Mouse (Mus musculus): ENCODE measurements around the gene Ssbp2. TPM values are rescaled to one million over a fixed set of nuclear protein-coding genes. Genes with fewer than 3 reads are reported as not detected.

Gene Ssbp2
- polyA plus RNA-seq, 1 experiment: 7.9 TPM

- H3K36me3 ChIP-seq (ENCODE audit: control insufficient read depth, insufficient read depth, low read length): no peaks in the 10 kb centered on the region
- TF ChIP-seq CTCF (IDR thresholded peaks at IDR 0.05; ENCODE audit: control insufficient read depth, insufficient read depth, insufficient replicate concordance, low read depth, low read length): no peak
- TF ChIP-seq POLR2A (IDR thresholded peaks at IDR 0.05; ENCODE audit: control insufficient read depth, low read depth, low read length): no peak
- no peaks in the 10 kb centered on the region for H3K27me3 ChIP-seq (ENCODE audit: control insufficient read depth, insufficient read depth, low read length)
- H3K4me3 ChIP-seq (ENCODE audit: control insufficient read depth, low read depth, low read length): peak within 1 kb of the TSS; percentile 74
- no peak within 1 kb of the TSS for H3K27ac ChIP-seq (ENCODE audit: control insufficient read depth, insufficient read depth, low read depth, low read length)
- H3K4me1 ChIP-seq (ENCODE audit: control insufficient read depth, insufficient read depth, low read length): peaks cover 3% of the 10 kb centered on the region
Observed at GRCm38 (mm10) chr13:91741280-91742047, 281.4 kb downstream of the Ssbp2 start, which contains the start of gene Acot12. Acot12 (plus strand) TSS chr13:91741512.

GRCm38 (mm10) chr13:91743180-91743579 lies 283.1 kb downstream of the Ssbp2 start:
- Histone ChIP-seq H3K27me3 (ENCODE audit: control insufficient read depth, insufficient read depth, low read length) (no peaks in the 10 kb centered on the region), H3K4me1 (ENCODE audit: control insufficient read depth, insufficient read depth, low read length) (peaks cover 3% of the 10 kb centered on the region), H3K27ac (ENCODE audit: control insufficient read depth, insufficient read depth, low read depth, low read length) (no peak overlapping the region), H3K36me3 (ENCODE audit: control insufficient read depth, insufficient read depth, low read length) (no peaks in the 10 kb centered on the region), H3K4me3 (ENCODE audit: control insufficient read depth, low read depth, low read length) (no peak overlapping the region)
- TF ChIP-seq CTCF (IDR thresholded peaks at IDR 0.05; ENCODE audit: control insufficient read depth, insufficient read depth, insufficient replicate concordance, low read depth, low read length) (no peak), POLR2A (IDR thresholded peaks at IDR 0.05; ENCODE audit: control insufficient read depth, low read depth, low read length) (no peak)

GRCm38 (mm10) chr13:91746470-91746869 lies 286.4 kb downstream of the Ssbp2 start:
- no peak overlapping the region for H3K4me3 ChIP-seq (ENCODE audit: control insufficient read depth, low read depth, low read length)
- H3K4me1 ChIP-seq (ENCODE audit: control insufficient read depth, insufficient read depth, low read length): peaks cover under 1% of the 10 kb centered on the region
- H3K27ac ChIP-seq (ENCODE audit: control insufficient read depth, insufficient read depth, low read depth, low read length): no peak overlapping the region
- no peaks in the 10 kb centered on the region for H3K27me3 ChIP-seq (ENCODE audit: control insufficient read depth, insufficient read depth, low read length)
- no peaks in the 10 kb centered on the region for H3K36me3 ChIP-seq (ENCODE audit: control insufficient read depth, insufficient read depth, low read length)
- no peak for TF ChIP-seq CTCF (IDR thresholded peaks at IDR 0.05; ENCODE audit: control insufficient read depth, insufficient read depth, insufficient replicate concordance, low read depth, low read length)
- TF ChIP-seq POLR2A (IDR thresholded peaks at IDR 0.05; ENCODE audit: control insufficient read depth, low read depth, low read length): no peak

- no peaks in the 10 kb centered on the region for H3K36me3 ChIP-seq (ENCODE audit: control insufficient read depth, insufficient read depth, low read length)
- H3K27ac ChIP-seq (ENCODE audit: control insufficient read depth, insufficient read depth, low read depth, low read length): no peak overlapping the region
- no peaks in the 10 kb centered on the region for H3K27me3 ChIP-seq (ENCODE audit: control insufficient read depth, insufficient read depth, low read length)
- TF ChIP-seq CTCF (IDR thresholded peaks at IDR 0.05; ENCODE audit: control insufficient read depth, insufficient read depth, insufficient replicate concordance, low read depth, low read length): no peak
- no peak for TF ChIP-seq POLR2A (IDR thresholded peaks at IDR 0.05; ENCODE audit: control insufficient read depth, low read depth, low read length)
- H3K4me1 ChIP-seq (ENCODE audit: control insufficient read depth, insufficient read depth, low read length): no peaks in the 10 kb centered on the region
- no peak overlapping the region for H3K4me3 ChIP-seq (ENCODE audit: control insufficient read depth, low read depth, low read length)
Observed at GRCm38 (mm10) chr13:91748401-91748800, 288.3 kb downstream of the Ssbp2 start.

DNA sequence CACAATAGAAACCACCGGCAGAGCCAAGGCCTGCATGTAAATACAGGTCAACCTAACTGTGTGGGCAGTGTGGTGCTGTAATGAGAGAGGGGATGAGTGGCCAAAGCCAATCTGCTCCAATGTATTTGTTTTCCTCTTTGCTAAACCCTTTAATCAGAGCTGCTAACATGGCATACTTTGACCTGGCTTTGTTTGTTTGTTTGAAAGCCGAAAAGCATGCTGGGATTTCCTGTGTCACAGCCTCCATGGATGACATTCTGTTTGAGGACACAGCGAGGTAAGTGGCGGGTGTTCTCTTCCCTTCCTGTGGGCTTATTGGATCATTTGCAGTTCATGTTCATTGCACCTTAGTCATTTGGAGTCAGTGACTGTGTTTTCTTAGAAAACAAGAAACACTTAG lies 289.9 kb downstream of the Ssbp2 start:
- no peak overlapping the region for H3K27ac ChIP-seq (ENCODE audit: control insufficient read depth, insufficient read depth, low read depth, low read length)
- no peaks in the 10 kb centered on the region for H3K36me3 ChIP-seq (ENCODE audit: control insufficient read depth, insufficient read depth, low read length)
- no peaks in the 10 kb centered on the region for H3K27me3 ChIP-seq (ENCODE audit: control insufficient read depth, insufficient read depth, low read length)
- H3K4me1 ChIP-seq (ENCODE audit: control insufficient read depth, insufficient read depth, low read length): no peaks in the 10 kb centered on the region
- no peak overlapping the region for H3K4me3 ChIP-seq (ENCODE audit: control insufficient read depth, low read depth, low read length)
- TF ChIP-seq CTCF (IDR thresholded peaks at IDR 0.05; ENCODE audit: control insufficient read depth, insufficient read depth, insufficient replicate concordance, low read depth, low read length) (no peak), POLR2A (IDR thresholded peaks at IDR 0.05; ENCODE audit: control insufficient read depth, low read depth, low read length) (no peak)

Other genes starting within 250 kb of the Ssbp2 start
- gene Atg10, start 236.3 kb upstream of the Ssbp2 start, polyA plus RNA-seq (2012; rRNA removed): 0.94 and 1.1 TPM in 2 replicates

Measured in testis, adult 2 months (tissue).